8 mouse cellular contexts compared by ENCODE assay signal in genomic region chr9:75559512-75560012, GRCm38 (mm10). TPM values are rescaled to one million over a fixed set of nuclear protein-coding genes. Genes with fewer than 3 reads are reported as not detected.
A peak's percentile ranks its signal among the peaks of the same experiment; 100 is the strongest.
DNase-seq lines count a peak whose midpoint lies in the region; ATAC-seq lines count a peak whose summit lies in the region.

Gene Tmod3, minus strand, starts transcription at chr9:75559657.

- H3K27me3 ChIP-seq in heart, embryonic 13.5 days (replicated peaks) = no peaks in the 10 kb centered on the region
- H3K27me3 ChIP-seq in liver, embryonic 13.5 days = no peaks in the 10 kb centered on the region
- H3K27me3 ChIP-seq in stomach, embryonic 16.5 days (ENCODE audit: control insufficient read depth, insufficient read depth, low read length) = no peaks in the 10 kb centered on the region

- peaks cover 8% of the 10 kb centered on the region; the same call in 1 of the 2 replicates for H3K4me1 ChIP-seq in brown adipose tissue, adult 24 weeks (ENCODE audit: control insufficient read depth, insufficient read depth, insufficient read length, low read length)
- peaks cover 24% of the 10 kb centered on the region for H3K4me1 ChIP-seq in heart, embryonic 13.5 days
- H3K4me1 ChIP-seq in liver, embryonic 13.5 days (replicated peaks) = peaks cover 51% of the 10 kb centered on the region
- peaks cover 20% of the 10 kb centered on the region for H3K4me1 ChIP-seq in stomach, embryonic 16.5 days (ENCODE audit: control insufficient read depth, insufficient read depth, low read length)

- peak within 1 kb of the TSS; percentile 94 for H3K4me3 ChIP-seq in brown adipose tissue, adult 24 weeks (ENCODE audit: insufficient read depth, low read depth, low read length)
- peak within 1 kb of the TSS; percentile 79 for H3K4me3 ChIP-seq in heart, embryonic 13.5 days
- H3K4me3 ChIP-seq in liver, embryonic 13.5 days (replicated peaks) = peak within 1 kb of the TSS; percentile 76
- peak within 1 kb of the TSS; percentile 89 for H3K4me3 ChIP-seq in stomach, embryonic 16.5 days (replicated peaks; ENCODE audit: low read length)

- no peaks in the 10 kb centered on the region for H3K36me3 ChIP-seq in heart, embryonic 13.5 days
- no peaks in the 10 kb centered on the region for H3K36me3 ChIP-seq in liver, embryonic 13.5 days
- no peaks in the 10 kb centered on the region for H3K36me3 ChIP-seq in stomach, embryonic 16.5 days (ENCODE audit: control insufficient read depth, insufficient read depth, low read length)

- H3K9ac ChIP-seq in heart, embryonic 13.5 days = peak within 1 kb of the TSS; percentile 92
- peak within 1 kb of the TSS; percentile 81 for H3K9ac ChIP-seq in liver, embryonic 13.5 days
- peak within 1 kb of the TSS; percentile 88 for H3K9ac ChIP-seq in stomach, embryonic 16.5 days (ENCODE audit: low read length)

- peak; percentile 91 for ATAC-seq in heart, embryonic 13.5 days (ENCODE audit: extremely low read depth, insufficient number of reproducible peaks, low FRiP score, low TSS enrichment)
- peak; percentile 95 for ATAC-seq in liver, embryonic 13.5 days (ENCODE audit: low read depth)
- ATAC-seq in stomach, embryonic 16.5 days (ENCODE audit: insufficient read depth, low FRiP score) = peak; percentile 96

- WGBS in heart, embryonic 13.5 days = 2% methylated on average over 21 of the region's 21 CpGs
- 2% methylated on average over 21 of the region's 21 CpGs for WGBS in liver, embryonic 13.5 days (ENCODE audit: insufficient replicate concordance)
- WGBS in stomach, embryonic 16.5 days = 1% methylated on average over 21 of the region's 21 CpGs

- DNase-seq in CD4-positive, CD25-positive, alpha-beta regulatory T cell, adult 2 months (ENCODE audit: low read depth, low spot score) = peak; percentile 95
- DNase-seq in fat pad, adult 2 months (ENCODE audit: extremely low read depth, low read depth, low spot score) = peak; percentile 33
- DNase-seq in kidney, postnatal 14 days = peak; percentile 95
- peak; percentile 93 for DNase-seq in liver, embryonic 13.5 days
- DNase-seq in neural tube, embryonic 10.5 days (ENCODE audit: extremely low spot score, low spot score) = peak; percentile 92

- peak within 1 kb of the TSS; percentile 96 for H3K27ac ChIP-seq in brown adipose tissue, adult 24 weeks (replicated peaks; ENCODE audit: low read depth, low read length)
- H3K27ac ChIP-seq in heart, embryonic 13.5 days (replicated peaks) = peak within 1 kb of the TSS; percentile 91
- peak within 1 kb of the TSS; percentile 86 for H3K27ac ChIP-seq in liver, embryonic 13.5 days
- H3K27ac ChIP-seq in stomach, embryonic 16.5 days (ENCODE audit: low read length) = peak within 1 kb of the TSS; percentile 97

- no peaks in the 10 kb centered on the region for H3K9me3 ChIP-seq in heart, embryonic 13.5 days
- H3K9me3 ChIP-seq in liver, embryonic 13.5 days (replicated peaks) = no peaks in the 10 kb centered on the region
- H3K9me3 ChIP-seq in stomach, embryonic 16.5 days (replicated peaks; ENCODE audit: control insufficient read depth, low read length) = no peaks in the 10 kb centered on the region

- H3K4me2 ChIP-seq in heart, embryonic 13.5 days = peak within 1 kb of the TSS; percentile 84
- H3K4me2 ChIP-seq in liver, embryonic 13.5 days = peak within 1 kb of the TSS; percentile 84
- H3K4me2 ChIP-seq in stomach, embryonic 16.5 days (ENCODE audit: low read depth, low read length) = peak within 1 kb of the TSS; percentile 69

RNA-seq across cellular contexts. Expression of gene Tmod3, which starts in this region (rescaled TPM):
- 27.3 and 29.6 TPM in 2 replicates for polyA plus RNA-seq in brown adipose tissue, adult 24 weeks (2012; ENCODE audit: insufficient read depth, insufficient read length, missing spikeins)
- 63.8 and 70.0 TPM in 2 replicates for polyA plus RNA-seq in heart, embryonic 13.5 days (2015; fragmentation: Nextera tagmentation; extraction: Ambion mirVana)
- 28.9 and 38.5 TPM in 2 replicates for polyA plus RNA-seq in liver, embryonic 13.5 days (2015; fragmentation: Nextera tagmentation; extraction: Ambion mirVana)
- 159 and 182 TPM in 2 replicates for polyA plus RNA-seq in stomach, embryonic 16.5 days (2015; fragmentation: Nextera tagmentation; extraction: Ambion mirVana)

Comparison
In these comparisons a context has a peak if more than half of its experiments do, and no peak if none do; other contexts are left out.
1. Peak in every context shown above with its lines: DNase-seq, ATAC-seq, H3K4me3 ChIP-seq and H3K27ac ChIP-seq.
2. DNase-seq: peak in every context shown above with its lines; median percentile 95 in CD4-positive, CD25-positive, alpha-beta regulatory T cell, adult 2 months; 95 in kidney, postnatal 14 days; 93 in liver, embryonic 13.5 days; 92 in neural tube, embryonic 10.5 days; 33 in fat pad, adult 2 months.